Comparison of ENCODE assay signal across 19 mouse cellular contexts in the genomic region with DNA sequence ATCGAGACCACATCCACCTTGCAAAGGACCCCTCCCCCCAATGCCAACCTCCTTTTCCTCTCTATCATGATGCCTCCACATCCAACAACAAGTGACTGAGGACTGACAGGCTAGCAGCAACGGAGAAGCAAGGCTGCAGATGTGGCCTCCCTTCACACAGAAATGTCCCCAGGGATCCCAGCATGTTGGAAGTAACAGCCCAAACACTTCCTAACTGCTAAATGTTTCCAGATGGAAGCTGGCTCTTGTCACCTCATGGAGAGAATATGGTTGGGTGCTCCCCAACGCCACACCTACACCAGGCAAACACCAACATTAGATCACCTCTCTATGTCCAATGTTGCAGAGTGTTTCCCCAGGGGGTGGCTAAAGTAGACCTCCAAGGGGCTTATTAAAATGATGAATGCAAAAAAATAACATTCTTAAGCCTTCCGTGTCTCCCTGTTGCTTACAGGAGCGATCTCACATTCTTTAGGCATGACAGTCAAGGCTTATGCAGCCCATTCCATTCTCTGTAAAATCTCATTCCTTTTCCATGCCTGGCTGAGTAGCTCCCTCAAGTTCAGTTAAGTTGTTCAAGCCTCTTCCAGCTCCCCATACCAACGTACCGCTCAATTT. TPM values are rescaled to one million over a fixed set of nuclear protein-coding genes. Genes with fewer than 3 reads are reported as not detected.
DNase-seq lines count a peak whose midpoint lies in the region; ATAC-seq lines count a peak whose summit lies in the region.
"Had no signal": no experiment of that assay in that cellular context is flagged by ENCODE, and none has a peak within 500 bp of the region (broad histone marks: within the 10 kb centered on the region; RNA-seq: fewer than 3 reads in every experiment).

No protein-coding gene starts in this region.

- H3K9me3 ChIP-seq in hindbrain, embryonic 10.5 days, result no peaks in the 10 kb centered on the region
- no peaks in the 10 kb centered on the region for H3K9me3 ChIP-seq in hindbrain, embryonic 11.5 days (ENCODE audit: control insufficient read depth, low read length)
- no peaks in the 10 kb centered on the region for H3K9me3 ChIP-seq in limb, embryonic 15.5 days
- H3K9me3 ChIP-seq: embryonic facial prominence, embryonic 13.5 days; forebrain, embryonic 12.5 days; heart, embryonic 15.5 days; liver, embryonic 12.5 days; lung, embryonic 15.5 days; midbrain, embryonic 15.5 days had no signal

- no peak overlapping the region for H3K9ac ChIP-seq in hindbrain, embryonic 11.5 days (ENCODE audit: low read depth, low read length)
- no peak overlapping the region for H3K9ac ChIP-seq in limb, embryonic 15.5 days
- H3K9ac ChIP-seq: embryonic facial prominence, embryonic 13.5 days; forebrain, embryonic 12.5 days; heart, embryonic 15.5 days; liver, embryonic 12.5 days; lung, embryonic 15.5 days; midbrain, embryonic 15.5 days had no signal

- DNase-seq in hindbrain, embryonic 10.5 days (ENCODE audit: low spot score), result no peak
- no peak for DNase-seq in hindbrain, embryonic 11.5 days (ENCODE audit: low spot score)
- DNase-seq in gastrocnemius, adult 8-10 months (ENCODE audit: low spot score in 2 of 2), result peak; percentile 35 to 45
- no peak for DNase-seq in urinary bladder, postnatal 25 days (ENCODE audit: low spot score)
- DNase-seq: cerebellum, adult 11 months; cerebellum, postnatal 25 days; kidney, adult 9 months; right cerebral cortex, postnatal 25 days had no signal

- no peak overlapping the region for H3K4me2 ChIP-seq in hindbrain, embryonic 11.5 days (replicated peaks; ENCODE audit: low read depth, low read length)
- H3K4me2 ChIP-seq in limb, embryonic 15.5 days, result no peak overlapping the region
- H3K4me2 ChIP-seq: embryonic facial prominence, embryonic 13.5 days; forebrain, embryonic 12.5 days; heart, embryonic 15.5 days; liver, embryonic 12.5 days; lung, embryonic 15.5 days; midbrain, embryonic 15.5 days had no signal

- 80% methylated on average over 7 of the region's 7 CpGs for WGBS in hindbrain, embryonic 10.5 days
- WGBS in hindbrain, embryonic 11.5 days, result 78% methylated on average over 7 of the region's 7 CpGs
- WGBS in limb, embryonic 15.5 days, result 51% methylated on average over 7 of the region's 7 CpGs

- H3K4me3 ChIP-seq in hindbrain, embryonic 10.5 days, result no peak overlapping the region
- H3K4me3 ChIP-seq in hindbrain, embryonic 11.5 days (ENCODE audit: low read depth, low read length), result no peak overlapping the region
- H3K4me3 ChIP-seq in brown adipose tissue, adult 24 weeks (ENCODE audit: insufficient read depth, low read depth, low read length), result no peak overlapping the region
- no peak overlapping the region for H3K4me3 ChIP-seq in limb, embryonic 15.5 days
- H3K4me3 ChIP-seq: embryonic facial prominence, embryonic 13.5 days; forebrain, embryonic 12.5 days; heart, embryonic 15.5 days; liver, embryonic 12.5 days; lung, embryonic 15.5 days; midbrain, embryonic 15.5 days had no signal

- H3K4me1 ChIP-seq in hindbrain, embryonic 10.5 days (replicated peaks), result peaks cover 22% of the 10 kb centered on the region
- no peaks in the 10 kb centered on the region; the same call in 1 of the 2 replicates for H3K4me1 ChIP-seq in hindbrain, embryonic 11.5 days (replicated peaks; ENCODE audit: control insufficient read depth, insufficient read depth, low read length)
- no peaks in the 10 kb centered on the region for H3K4me1 ChIP-seq in brown adipose tissue, adult 24 weeks (ENCODE audit: control insufficient read depth, insufficient read depth, insufficient read length, low read length)
- peaks cover 24% of the 10 kb centered on the region for H3K4me1 ChIP-seq in limb, embryonic 15.5 days
- H3K4me1 ChIP-seq: liver, embryonic 12.5 days; lung, embryonic 15.5 days had no signal

- no peak for ATAC-seq in hindbrain, embryonic 11.5 days (ENCODE audit: low FRiP score)
- 0 out of 2 replicates have a peak, but pooled peaks have one; percentile 16 for ATAC-seq in limb, embryonic 15.5 days (ENCODE audit: insufficient number of reproducible peaks, low FRiP score, low TSS enrichment, low read depth)
- ATAC-seq in frontal cortex, adult (ENCODE audit: low TSS enrichment), result no peak
- ATAC-seq: hindbrain, postnatal 0 days; liver, embryonic 12.5 days; midbrain, embryonic 15.5 days had no signal

- H3K27me3 ChIP-seq in hindbrain, embryonic 10.5 days (ENCODE audit: insufficient read depth, poor library complexity, severe bottlenecking), result no peaks in the 10 kb centered on the region
- H3K27me3 ChIP-seq in hindbrain, embryonic 11.5 days (ENCODE audit: control insufficient read depth, insufficient read depth, low read length), result no peaks in the 10 kb centered on the region
- H3K27me3 ChIP-seq in limb, embryonic 15.5 days, result no peaks in the 10 kb centered on the region
- H3K27me3 ChIP-seq: CH12.LX; embryonic facial prominence, embryonic 13.5 days; forebrain, embryonic 12.5 days; heart, embryonic 15.5 days; liver, embryonic 12.5 days; lung, embryonic 15.5 days; midbrain, embryonic 15.5 days had no signal

- H3K27ac ChIP-seq in hindbrain, embryonic 10.5 days, result peak overlapping the region; percentile 23; the same call in 1 of the 2 replicates
- H3K27ac ChIP-seq in hindbrain, embryonic 11.5 days (ENCODE audit: low read depth, low read length), result no peak overlapping the region
- 0 out of 2 replicates have a peak overlapping the region, but pooled peaks have one; percentile 21 for H3K27ac ChIP-seq in brown adipose tissue, adult 24 weeks (replicated peaks; ENCODE audit: low read depth, low read length)
- H3K27ac ChIP-seq in limb, embryonic 15.5 days, result 0 out of 2 replicates have a peak overlapping the region, but pooled peaks have one; percentile 33
- H3K27ac ChIP-seq: embryonic facial prominence, embryonic 13.5 days; forebrain, embryonic 12.5 days; heart, embryonic 15.5 days; hindbrain, postnatal 0 days; liver, embryonic 12.5 days; lung, embryonic 15.5 days; midbrain, embryonic 15.5 days had no signal

- no peaks in the 10 kb centered on the region for H3K36me3 ChIP-seq in hindbrain, embryonic 10.5 days
- H3K36me3 ChIP-seq in hindbrain, embryonic 11.5 days (ENCODE audit: control insufficient read depth, insufficient read depth, low read length), result no peaks in the 10 kb centered on the region
- H3K36me3 ChIP-seq in limb, embryonic 15.5 days, result no peaks in the 10 kb centered on the region
- H3K36me3 ChIP-seq: embryonic facial prominence, embryonic 13.5 days; forebrain, embryonic 12.5 days; heart, embryonic 15.5 days; liver, embryonic 12.5 days; lung, embryonic 15.5 days; midbrain, embryonic 15.5 days had no signal

RNA-seq across cellular contexts. Expression of a gene that starts 16.8 kb away (rescaled TPM):
- 7.5 and 10.7 TPM in 2 replicates for polyA plus RNA-seq in hindbrain, embryonic 10.5 days (2016; fragmentation: Nextera tagmentation; extraction: Ambion mirVana)
- 4.0 and 5.0 TPM in 2 replicates for polyA plus RNA-seq in hindbrain, embryonic 11.5 days (2014; fragmentation: Nextera tagmentation; extraction: Ambion mirVana)
- polyA plus RNA-seq in brown adipose tissue, adult 24 weeks (2012; ENCODE audit: insufficient read depth, insufficient read length, missing spikeins), result 0.83 and 2.1 TPM in 2 replicates
- total RNA-seq in gastrocnemius, adult 8-10 months (2022), result 1 to 10 TPM in 2 of 4 experiments, under 1 TPM in 2; 0.65 to 2.8 (median 1.3) TPM
- 1.5 and 1.9 TPM in 2 replicates for polyA plus RNA-seq in limb, embryonic 15.5 days (2015; fragmentation: Nextera tagmentation; extraction: Ambion mirVana)
- total RNA-seq: CH12.LX had no signal

Comparison
In these comparisons a context has a peak if more than half of its experiments do, and no peak if none do; other contexts are left out.
1. DNase-seq: peak in gastrocnemius, adult 8-10 months (2 of 2); none in hindbrain, embryonic 10.5 days (single experiment), hindbrain, embryonic 11.5 days (single experiment) and urinary bladder, postnatal 25 days (single experiment).